Mouse (Mus musculus): ENCODE results near the gene Cckar. TPM values are rescaled to one million over a fixed set of nuclear protein-coding genes. Genes with fewer than 3 reads are reported as not detected.
"Not testable (repeated sequence)": the region's sequence is repeated elsewhere in the genome, so short reads cannot be mapped to it uniquely, and the experiment has no call there.

Gene Cckar
- polyA plus RNA-seq, 1 experiment from 2014 or later: 48.7 TPM

- no peak overlapping the region for H3K27ac ChIP-seq (ENCODE audit: low read depth)
- no peak overlapping the region for H3K9ac ChIP-seq
- no peaks in the 10 kb centered on the region for H3K36me3 ChIP-seq (ENCODE audit: insufficient read depth)
- no peaks in the 10 kb centered on the region for H3K27me3 ChIP-seq (ENCODE audit: insufficient read depth, low read length)
- WGBS: 38% methylated on average over 2 of the region's 2 CpGs
- H3K4me3 ChIP-seq (ENCODE audit: low read depth, low read length): no peak overlapping the region
- 0 out of 2 replicates have a peak, but pooled peaks cover 2% of the 10 kb centered on the region for H3K4me1 ChIP-seq (ENCODE audit: insufficient read depth)
- DNase-seq: peak; percentile 60
- TF ChIP-seq CTCF (IDR thresholded peaks at IDR 0.05; ENCODE audit: low read depth): no peak
- no peak overlapping the region for H3K4me2 ChIP-seq
- H3K9me3 ChIP-seq (ENCODE audit: low read depth, low read length): no peaks in the 10 kb centered on the region
- peak; percentile 30; the same call in 1 of the 2 replicates for ATAC-seq (ENCODE audit: insufficient read depth)
Measured at GRCm38 (mm10) chr5:53686379-53686778, 21.1 kb downstream of the Cckar start.

- no peak for DNase-seq
- Histone ChIP-seq H3K9ac (no peak overlapping the region), H3K36me3 (ENCODE audit: insufficient read depth) (no peaks in the 10 kb centered on the region), H3K27me3 (ENCODE audit: insufficient read depth, low read length) (no peaks in the 10 kb centered on the region), H3K9me3 (ENCODE audit: low read depth, low read length) (no peaks in the 10 kb centered on the region), H3K27ac (ENCODE audit: low read depth) (no peak overlapping the region), H3K4me3 (ENCODE audit: low read depth, low read length) (no peak overlapping the region), H3K4me1 (ENCODE audit: insufficient read depth) (0 out of 2 replicates have a peak, but pooled peaks cover 2% of the 10 kb centered on the region), H3K4me2 (no peak overlapping the region)
- 67% methylated on average over 4 of the region's 4 CpGs for WGBS
- TF ChIP-seq CTCF (IDR thresholded peaks at IDR 0.05; ENCODE audit: low read depth): no peak
- no peak for ATAC-seq (ENCODE audit: insufficient read depth)
Measured at GRCm38 (mm10) chr5:53685623-53686022, 21.9 kb downstream of the Cckar start.

GRCm38 (mm10) chr5:53684417-53684816 is 23.1 kb downstream of the Cckar start:
- no peak overlapping the region for H3K27ac ChIP-seq (ENCODE audit: low read depth)
- H3K9me3 ChIP-seq (ENCODE audit: low read depth, low read length): no peaks in the 10 kb centered on the region
- H3K4me2 ChIP-seq: no peak overlapping the region
- no peak overlapping the region for H3K4me3 ChIP-seq (ENCODE audit: low read depth, low read length)
- WGBS: 61% methylated on average over 1 of the region's 1 CpGs
- H3K9ac ChIP-seq: no peak overlapping the region
- no peak for TF ChIP-seq CTCF (IDR thresholded peaks at IDR 0.05; ENCODE audit: low read depth)
- H3K4me1 ChIP-seq (ENCODE audit: insufficient read depth): 0 out of 2 replicates have a peak, but pooled peaks cover 2% of the 10 kb centered on the region
- DNase-seq (no peak), ATAC-seq (ENCODE audit: insufficient read depth) (no peak)
- H3K36me3 ChIP-seq (ENCODE audit: insufficient read depth): no peaks in the 10 kb centered on the region
- H3K27me3 ChIP-seq (ENCODE audit: insufficient read depth, low read length): no peaks in the 10 kb centered on the region

- 0 out of 2 replicates have a peak, but pooled peaks cover 2% of the 10 kb centered on the region for H3K4me1 ChIP-seq (ENCODE audit: insufficient read depth)
- H3K36me3 ChIP-seq (ENCODE audit: insufficient read depth): no peaks in the 10 kb centered on the region
- no peak overlapping the region for H3K27ac ChIP-seq (ENCODE audit: low read depth)
- TF ChIP-seq CTCF (IDR thresholded peaks at IDR 0.05; ENCODE audit: low read depth): no peak
- H3K27me3 ChIP-seq (ENCODE audit: insufficient read depth, low read length): no peaks in the 10 kb centered on the region
- no peak overlapping the region for H3K9ac ChIP-seq
- no peak overlapping the region for H3K4me2 ChIP-seq
- peak; percentile 28 for DNase-seq
- no peak for ATAC-seq (ENCODE audit: insufficient read depth)
- no peaks in the 10 kb centered on the region for H3K9me3 ChIP-seq (ENCODE audit: low read depth, low read length)
- no peak overlapping the region for H3K4me3 ChIP-seq (ENCODE audit: low read depth, low read length)
- 51% methylated on average over 3 of the region's 3 CpGs for WGBS
Measured at GRCm38 (mm10) chr5:53683916-53684315, 23.6 kb downstream of the Cckar start.

- Histone ChIP-seq H3K27ac (ENCODE audit: low read depth) (no peak overlapping the region), H3K36me3 (ENCODE audit: insufficient read depth) (no peaks in the 10 kb centered on the region), H3K9ac (no peak overlapping the region), H3K4me2 (no peak overlapping the region), H3K27me3 (ENCODE audit: insufficient read depth, low read length) (no peaks in the 10 kb centered on the region), H3K9me3 (ENCODE audit: low read depth, low read length) (no peaks in the 10 kb centered on the region), H3K4me1 (ENCODE audit: insufficient read depth) (0 out of 2 replicates have a peak, but pooled peaks cover 2% of the 10 kb centered on the region), H3K4me3 (ENCODE audit: low read depth, low read length) (no peak overlapping the region)
- ATAC-seq (ENCODE audit: insufficient read depth) (no peak), DNase-seq (no peak)
- WGBS: 56% methylated on average over 6 of the region's 6 CpGs
- no peak for TF ChIP-seq CTCF (IDR thresholded peaks at IDR 0.05; ENCODE audit: low read depth)
Measured at GRCm38 (mm10) chr5:53679651-53680050, 27.9 kb downstream of the Cckar start.

- no peaks in the 10 kb centered on the region for H3K27me3 ChIP-seq (ENCODE audit: insufficient read depth, low read length)
- no peaks in the 10 kb centered on the region for H3K36me3 ChIP-seq (ENCODE audit: insufficient read depth)
- no peaks in the 10 kb centered on the region for H3K4me1 ChIP-seq (ENCODE audit: insufficient read depth)
- no peak overlapping the region for H3K4me2 ChIP-seq
- H3K9ac ChIP-seq: no peak overlapping the region
- H3K9me3 ChIP-seq (ENCODE audit: low read depth, low read length): no peaks in the 10 kb centered on the region
- no peak for DNase-seq
- no peak overlapping the region for H3K27ac ChIP-seq (ENCODE audit: low read depth)
- H3K4me3 ChIP-seq (ENCODE audit: low read depth, low read length): no peak overlapping the region
- TF ChIP-seq CTCF (IDR thresholded peaks at IDR 0.05; ENCODE audit: low read depth): no peak
- 54% methylated on average over 13 of the region's 13 CpGs for WGBS
- ATAC-seq (ENCODE audit: insufficient read depth): no peak
Measured at GRCm38 (mm10) chr5:53678036-53678767, 29.3 kb downstream of the Cckar start.

GRCm38 (mm10) chr5:53676671-53677070 is 30.8 kb downstream of the Cckar start:
- no peak for TF ChIP-seq CTCF (IDR thresholded peaks at IDR 0.05; ENCODE audit: low read depth)
- WGBS: 43% methylated on average over 8 of the region's 8 CpGs
- no peaks in the 10 kb centered on the region for H3K36me3 ChIP-seq (ENCODE audit: insufficient read depth)
- no peak for DNase-seq
- no peak overlapping the region for H3K9ac ChIP-seq
- H3K4me1 ChIP-seq (ENCODE audit: insufficient read depth): no peaks in the 10 kb centered on the region
- peak; percentile 55; the same call in 1 of the 2 replicates for ATAC-seq (ENCODE audit: insufficient read depth)
- no peaks in the 10 kb centered on the region for H3K27me3 ChIP-seq (ENCODE audit: insufficient read depth, low read length)
- no peak overlapping the region for H3K4me2 ChIP-seq
- no peak overlapping the region; the same call in 1 of the 2 replicates for H3K27ac ChIP-seq (ENCODE audit: low read depth)
- no peaks in the 10 kb centered on the region for H3K9me3 ChIP-seq (ENCODE audit: low read depth, low read length)
- no peak overlapping the region for H3K4me3 ChIP-seq (ENCODE audit: low read depth, low read length)

- not testable (repeated sequence) for H3K9ac ChIP-seq; H3K4me2 ChIP-seq; H3K36me3 ChIP-seq (ENCODE audit: insufficient read depth); H3K9me3 ChIP-seq (ENCODE audit: low read depth, low read length); H3K27me3 ChIP-seq (ENCODE audit: insufficient read depth, low read length); H3K4me1 ChIP-seq (ENCODE audit: insufficient read depth); ATAC-seq (ENCODE audit: insufficient read depth); H3K4me3 ChIP-seq (ENCODE audit: low read depth, low read length); H3K27ac ChIP-seq (ENCODE audit: low read depth); DNase-seq
- 84% methylated on average over 6 of the region's 6 CpGs for WGBS
Measured at GRCm38 (mm10) chr5:53673493-53674150, 33.9 kb downstream of the Cckar start.

Measured in lung, embryonic 14.5 days (tissue).